Mouse (Mus musculus) forebrain, embryonic 11.5 days (tissue): ENCODE results near the gene Plekho2. TPM values are rescaled to one million over a fixed set of nuclear protein-coding genes. Genes with fewer than 3 reads are reported as not detected.

Source experiments
- polyA plus RNA-seq: library from polyadenylated mRNA; unstranded; fragments of >200 nt; fragmentation: Nextera tagmentation; extraction: Ambion mirVana; gene quantifications from 2 replicates; pipeline ENCODE4 v1.2.1, GENCODE M21; 2014

The Plekho2 gene
- polyA plus RNA-seq, 1 experiment from 2014 or later, result 8.8 TPM

Other genes with a start within 250 kb of the Plekho2 start
- gene Pdcd7, start 233.9 kb downstream of the Plekho2 start, polyA plus RNA-seq, result 13.1 and 15.6 TPM in 2 replicates
- gene Ubap1l, start 219.0 kb downstream of the Plekho2 start, polyA plus RNA-seq, result 0.52 and 0.73 TPM in 2 replicates
- 0.29 and 0.48 TPM in 2 replicates for gene Kbtbd13, start 188.4 kb downstream of the Plekho2 start, polyA plus RNA-seq
- gene Rasl12, start 181.5 kb downstream of the Plekho2 start, polyA plus RNA-seq, result 6.7 and 7.2 TPM in 2 replicates
- gene Slc51b, start 157.1 kb downstream of the Plekho2 start, polyA plus RNA-seq, result not detected in 2 replicates
- 19.6 and 20.4 TPM in 2 replicates for gene Mtfmt, start 144.3 kb downstream of the Plekho2 start, polyA plus RNA-seq
- 95.5 and 110 TPM in 2 replicates for gene Spg21, start 119.1 kb downstream of the Plekho2 start, polyA plus RNA-seq
- 0.20 TPM in 1 of 2 replicates, not detected in the other for gene Ankdd1a, start 59.8 kb downstream of the Plekho2 start, polyA plus RNA-seq
- gene Pif1, start 7.1 kb upstream of the Plekho2 start, polyA plus RNA-seq, result 26.2 and 31.8 TPM in 2 replicates
- 20.3 and 23.6 TPM in 2 replicates for gene Rbpms2, start 49.6 kb upstream of the Plekho2 start, polyA plus RNA-seq
- gene Oaz2, start 88.0 kb upstream of the Plekho2 start, polyA plus RNA-seq, result 208 and 218 TPM in 2 replicates
- gene Zfp609, start 247.5 kb upstream of the Plekho2 start, polyA plus RNA-seq, result 12.3 and 12.9 TPM in 2 replicates